Mouse (Mus musculus): ENCODE results near the gene Samd3. TPM values are rescaled to one million over a fixed set of nuclear protein-coding genes. Genes with fewer than 3 reads are reported as not detected.

The Samd3 gene
- polyA plus RNA-seq (2015; fragmentation: Nextera tagmentation; extraction: Ambion mirVana) = not detected in 2 replicates

- DNase-seq (ENCODE audit: low spot score) (no peak), ATAC-seq (replicated peaks; ENCODE audit: low FRiP score, low read depth) (no peak)
- Histone ChIP-seq H3K4me3 (replicated peaks; ENCODE audit: low read depth, low read length) (no peak within 1 kb of the TSS), H3K27me3 (ENCODE audit: insufficient read depth, low read length) (no peaks in the 10 kb centered on the region), H3K27ac (no peak within 1 kb of the TSS), H3K9ac (ENCODE audit: low read depth, low read length) (no peak within 1 kb of the TSS), H3K9me3 (replicated peaks; ENCODE audit: low read length) (no peaks in the 10 kb centered on the region), H3K36me3 (ENCODE audit: insufficient read depth, low read length) (no peaks in the 10 kb centered on the region), H3K4me2 (ENCODE audit: low read length) (no peak within 1 kb of the TSS), H3K4me1 (replicated peaks; ENCODE audit: insufficient read depth, low read length) (no peaks in the 10 kb centered on the region)
- 48% methylated on average over 4 of the region's 4 CpGs for WGBS
- no peak for TF ChIP-seq CTCF (IDR thresholded peaks at IDR 0.05; ENCODE audit: low read depth)
Observed at GRCm38 (mm10) chr10:26229488-26229887, at the start of gene Samd3. Samd3 (plus strand) TSS chr10:26229707.

GRCm38 (mm10) chr10:26185289-26185688, 44.2 kb upstream of the Samd3 start:
- Histone ChIP-seq H3K9me3 (replicated peaks; ENCODE audit: low read length) (no peaks in the 10 kb centered on the region), H3K4me3 (replicated peaks; ENCODE audit: low read depth, low read length) (no peak overlapping the region), H3K27ac (no peak overlapping the region), H3K4me2 (ENCODE audit: low read length) (no peak overlapping the region), H3K36me3 (ENCODE audit: insufficient read depth, low read length) (no peaks in the 10 kb centered on the region), H3K27me3 (ENCODE audit: insufficient read depth, low read length) (no peaks in the 10 kb centered on the region), H3K9ac (ENCODE audit: low read depth, low read length) (no peak overlapping the region), H3K4me1 (replicated peaks; ENCODE audit: insufficient read depth, low read length) (no peaks in the 10 kb centered on the region)
- DNase-seq (ENCODE audit: low spot score) = no peak
- no peak for ATAC-seq (replicated peaks; ENCODE audit: low FRiP score, low read depth)
- no peak for TF ChIP-seq CTCF (IDR thresholded peaks at IDR 0.05; ENCODE audit: low read depth)
- 86% methylated on average over 5 of the region's 5 CpGs for WGBS

- Histone ChIP-seq H3K9me3 (replicated peaks; ENCODE audit: low read length) (no peaks in the 10 kb centered on the region), H3K4me2 (ENCODE audit: low read length) (no peak overlapping the region), H3K27me3 (ENCODE audit: insufficient read depth, low read length) (no peaks in the 10 kb centered on the region), H3K36me3 (ENCODE audit: insufficient read depth, low read length) (no peaks in the 10 kb centered on the region), H3K4me3 (replicated peaks; ENCODE audit: low read depth, low read length) (no peak overlapping the region), H3K27ac (no peak overlapping the region), H3K9ac (ENCODE audit: low read depth, low read length) (no peak overlapping the region), H3K4me1 (replicated peaks; ENCODE audit: insufficient read depth, low read length) (no peaks in the 10 kb centered on the region)
- no peak for DNase-seq (ENCODE audit: low spot score)
- no peak for ATAC-seq (replicated peaks; ENCODE audit: low FRiP score, low read depth)
- TF ChIP-seq CTCF (IDR thresholded peaks at IDR 0.05; ENCODE audit: low read depth) = no peak
Observed at GRCm38 (mm10) chr10:26190811-26191210, 38.7 kb upstream of the Samd3 start.

- no peaks in the 10 kb centered on the region for H3K9me3 ChIP-seq (replicated peaks; ENCODE audit: low read length)
- WGBS = 76% methylated on average over 1 of the region's 1 CpGs
- ATAC-seq (replicated peaks; ENCODE audit: low FRiP score, low read depth) = no peak
Observed at GRCm38 (mm10) chr10:26194892-26195291, 34.6 kb upstream of the Samd3 start.

GRCm38 (mm10) chr10:26202708-26203368, 26.7 kb upstream of the Samd3 start:
- H3K9ac ChIP-seq (ENCODE audit: low read depth, low read length) = no peak overlapping the region
- no peak for DNase-seq (ENCODE audit: low spot score)
- no peaks in the 10 kb centered on the region for H3K27me3 ChIP-seq (ENCODE audit: insufficient read depth, low read length)
- H3K9me3 ChIP-seq (replicated peaks; ENCODE audit: low read length) = no peaks in the 10 kb centered on the region
- no peaks in the 10 kb centered on the region for H3K36me3 ChIP-seq (ENCODE audit: insufficient read depth, low read length)
- H3K4me1 ChIP-seq (replicated peaks; ENCODE audit: insufficient read depth, low read length) = no peaks in the 10 kb centered on the region
- ATAC-seq (replicated peaks; ENCODE audit: low FRiP score, low read depth) = no peak
- no peak for TF ChIP-seq CTCF (IDR thresholded peaks at IDR 0.05; ENCODE audit: low read depth)
- H3K4me3 ChIP-seq (replicated peaks; ENCODE audit: low read depth, low read length) = no peak overlapping the region
- no peak overlapping the region for H3K4me2 ChIP-seq (ENCODE audit: low read length)
- no peak overlapping the region for H3K27ac ChIP-seq
- 91% methylated on average over 9 of the region's 9 CpGs for WGBS

More at GRCm38 (mm10) chr10:26194892-26195291, 34.6 kb upstream of the Samd3 start:
- H3K4me2 ChIP-seq (ENCODE audit: low read length) = no peak overlapping the region
- H3K4me3 ChIP-seq (replicated peaks; ENCODE audit: low read depth, low read length) = no peak overlapping the region
- TF ChIP-seq CTCF (IDR thresholded peaks at IDR 0.05; ENCODE audit: low read depth) = no peak
- H3K36me3 ChIP-seq (ENCODE audit: insufficient read depth, low read length) = no peaks in the 10 kb centered on the region
- no peaks in the 10 kb centered on the region for H3K4me1 ChIP-seq (replicated peaks; ENCODE audit: insufficient read depth, low read length)
- no peak for DNase-seq (ENCODE audit: low spot score)
- H3K27me3 ChIP-seq (ENCODE audit: insufficient read depth, low read length) = no peaks in the 10 kb centered on the region
- H3K27ac ChIP-seq = no peak overlapping the region
- H3K9ac ChIP-seq (ENCODE audit: low read depth, low read length) = no peak overlapping the region

- Histone ChIP-seq H3K4me2 (ENCODE audit: low read length) (no peak overlapping the region), H3K9me3 (replicated peaks; ENCODE audit: low read length) (no peaks in the 10 kb centered on the region), H3K27ac (no peak overlapping the region), H3K4me1 (replicated peaks; ENCODE audit: insufficient read depth, low read length) (no peaks in the 10 kb centered on the region), H3K4me3 (replicated peaks; ENCODE audit: low read depth, low read length) (no peak overlapping the region), H3K36me3 (ENCODE audit: insufficient read depth, low read length) (no peaks in the 10 kb centered on the region), H3K27me3 (ENCODE audit: insufficient read depth, low read length) (no peaks in the 10 kb centered on the region), H3K9ac (ENCODE audit: low read depth, low read length) (no peak overlapping the region)
- no peak for TF ChIP-seq CTCF (IDR thresholded peaks at IDR 0.05; ENCODE audit: low read depth)
- DNase-seq (ENCODE audit: low spot score) (peak; percentile 2), ATAC-seq (replicated peaks; ENCODE audit: low FRiP score, low read depth) (no peak)
- WGBS = 32% methylated on average over 4 of the region's 4 CpGs
Observed at GRCm38 (mm10) chr10:26220729-26221128, 8.8 kb upstream of the Samd3 start.

GRCm38 (mm10) chr10:26226241-26226640, 3.3 kb upstream of the Samd3 start:
- WGBS = 88% methylated on average over 5 of the region's 5 CpGs
- no peak for ATAC-seq (replicated peaks; ENCODE audit: low FRiP score, low read depth)
- Histone ChIP-seq H3K4me2 (ENCODE audit: low read length) (no peak overlapping the region), H3K9ac (ENCODE audit: low read depth, low read length) (no peak overlapping the region), H3K4me1 (replicated peaks; ENCODE audit: insufficient read depth, low read length) (no peaks in the 10 kb centered on the region), H3K4me3 (replicated peaks; ENCODE audit: low read depth, low read length) (no peak overlapping the region), H3K36me3 (ENCODE audit: insufficient read depth, low read length) (no peaks in the 10 kb centered on the region), H3K27me3 (ENCODE audit: insufficient read depth, low read length) (no peaks in the 10 kb centered on the region), H3K27ac (no peak overlapping the region), H3K9me3 (replicated peaks; ENCODE audit: low read length) (no peaks in the 10 kb centered on the region)
- no peak for TF ChIP-seq CTCF (IDR thresholded peaks at IDR 0.05; ENCODE audit: low read depth)
- DNase-seq (ENCODE audit: low spot score) = no peak

Data from kidney, postnatal 0 days (tissue).